Mouse (Mus musculus) E14TG2a.4 (cell line): ENCODE results near the gene Nfatc4.
A peak's percentile ranks its signal among the peaks of the same experiment; 100 is the strongest.

ENCODE experiments used
- H3K27me3 ChIP-seq: 2 replicates; pipeline ENCODE4 v1.6.1; 2014; ENCODE audit warnings: low read length, control low read depth; ENCODE audit not compliant: insufficient read depth
- H3K36me3 ChIP-seq: 2 replicates; pipeline ENCODE4 v1.6.1; 2014; ENCODE audit warnings: low read length, control low read depth; ENCODE audit not compliant: insufficient read depth
- H3K4me1 ChIP-seq: replicated peaks from 2 replicates; pipeline ENCODE4 v1.6.1; 2014; ENCODE audit warnings: low read depth, low read length, control low read depth
- H3K4me3 ChIP-seq: replicated peaks from 2 replicates; pipeline ENCODE4 v1.5.1; 2014; ENCODE audit warnings: mild to moderate bottlenecking, low read length
- H3K9me3 ChIP-seq: 2 replicates; pipeline ENCODE4 v1.6.1; 2014; ENCODE audit warnings: low read length, control low read depth
- CTCF ChIP-seq: conservative IDR thresholded peaks from 2 replicates; pipeline ENCODE4 v1.5.1; 2014; ENCODE audit warnings: low read length
- NANOG ChIP-seq: IDR thresholded peaks from 2 replicates; pipeline ENCODE4 v1.6.1; 2014; ENCODE audit warnings: borderline replicate concordance, low read length, mixed read lengths
- POU5F1 ChIP-seq: IDR thresholded peaks from 2 replicates; pipeline ENCODE4 v1.6.1; 2014; ENCODE audit warnings: low read length, borderline replicate concordance

Nfatc4 gene

GRCm38 (mm10) chr14:55869538-55869937 is 46.6 kb downstream of the Nfatc4 start:
- Histone ChIP-seq H3K4me1 (peaks cover 74% of the 10 kb centered on the region), H3K36me3 (peaks cover 50% of the 10 kb centered on the region), H3K9me3 (0 out of 2 replicates have a peak, but pooled peaks cover 3% of the 10 kb centered on the region), H3K27me3 (no peaks in the 10 kb centered on the region), H3K4me3 (no peak overlapping the region)
- TF ChIP-seq NANOG, result no peak
- TF ChIP-seq CTCF, result no peak
- TF ChIP-seq POU5F1, result no peak

- Histone ChIP-seq H3K4me1 (peaks cover 76% of the 10 kb centered on the region), H3K36me3 (peaks cover 27% of the 10 kb centered on the region), H3K9me3 (0 out of 2 replicates have a peak, but pooled peaks cover 3% of the 10 kb centered on the region), H3K4me3 (peak overlapping the region; percentile 43), H3K27me3 (peaks cover 9% of the 10 kb centered on the region; the same call in 1 of the 2 replicates)
- TF ChIP-seq NANOG (no peak), POU5F1 (no peak), CTCF (no peak)
Observed at GRCm38 (mm10) chr14:55872039-55872438, 49.1 kb downstream of the Nfatc4 start.

- H3K4me1 ChIP-seq, result peaks cover 74% of the 10 kb centered on the region
Observed at GRCm38 (mm10) chr14:55872551-55872950, 49.6 kb downstream of the Nfatc4 start.

GRCm38 (mm10) chr14:55873242-55873713 is 50.3 kb downstream of the Nfatc4 start:
- peaks cover 16% of the 10 kb centered on the region for H3K27me3 ChIP-seq
- TF ChIP-seq CTCF (no peak), POU5F1 (no peak), NANOG (no peak)

More at GRCm38 (mm10) chr14:55872551-55872950, 49.6 kb downstream of the Nfatc4 start:
- TF ChIP-seq CTCF, result no peak
- no peak for TF ChIP-seq NANOG
- no peak for TF ChIP-seq POU5F1
- H3K36me3 ChIP-seq, result peaks cover 27% of the 10 kb centered on the region
- H3K27me3 ChIP-seq, result peaks cover 12% of the 10 kb centered on the region; the same call in 1 of the 2 replicates
- peak overlapping the region; percentile 43 for H3K4me3 ChIP-seq
- H3K9me3 ChIP-seq, result 0 out of 2 replicates have a peak, but pooled peaks cover 3% of the 10 kb centered on the region

GRCm38 (mm10) chr14:55873714-55874683 is 51.1 kb downstream of the Nfatc4 start:
- TF ChIP-seq CTCF, result peak; percentile 96
- no peak for TF ChIP-seq NANOG
- Histone ChIP-seq H3K4me3 (peak overlapping the region; percentile 67), H3K4me1 (peaks cover 69% of the 10 kb centered on the region), H3K27me3 (peaks cover 16% of the 10 kb centered on the region), H3K9me3 (0 out of 2 replicates have a peak, but pooled peaks cover 3% of the 10 kb centered on the region), H3K36me3 (peaks cover 27% of the 10 kb centered on the region)

More at GRCm38 (mm10) chr14:55873242-55873713, 50.3 kb downstream of the Nfatc4 start:
- H3K9me3 ChIP-seq, result 0 out of 2 replicates have a peak, but pooled peaks cover 3% of the 10 kb centered on the region
- no peak overlapping the region for H3K4me3 ChIP-seq
- H3K36me3 ChIP-seq, result peaks cover 27% of the 10 kb centered on the region
- H3K4me1 ChIP-seq, result peaks cover 72% of the 10 kb centered on the region

GRCm38 (mm10) chr14:55877469-55878315 is 54.7 kb downstream of the Nfatc4 start:
- Histone ChIP-seq H3K4me1 (peaks cover 61% of the 10 kb centered on the region), H3K36me3 (no peaks in the 10 kb centered on the region), H3K4me3 (no peak overlapping the region), H3K9me3 (no peaks in the 10 kb centered on the region), H3K27me3 (peaks cover 21% of the 10 kb centered on the region)
- no peak for TF ChIP-seq POU5F1
- no peak for TF ChIP-seq CTCF
- no peak for TF ChIP-seq NANOG

- H3K4me3 ChIP-seq, result no peak overlapping the region
- TF ChIP-seq POU5F1 (no peak), NANOG (no peak), CTCF (no peak)
- peaks cover 61% of the 10 kb centered on the region for H3K4me1 ChIP-seq
- no peaks in the 10 kb centered on the region for H3K9me3 ChIP-seq
- H3K36me3 ChIP-seq, result no peaks in the 10 kb centered on the region
- H3K27me3 ChIP-seq, result peaks cover 28% of the 10 kb centered on the region
Observed at GRCm38 (mm10) chr14:55878316-55878940, 55.5 kb downstream of the Nfatc4 start.
